Mouse (Mus musculus) lung, postnatal 0 days (tissue): ENCODE results near the gene Dcaf5. TPM values are rescaled to one million over a fixed set of nuclear protein-coding genes. Genes with fewer than 3 reads are reported as not detected.

Source experiments
- ATAC-seq: fragments of 200-750 bp; cut with Nextera tagmentation; 2 replicates; pipeline ENCODE4 v1.8.0; 2017; ENCODE audit warnings: moderate library complexity
- DNase-seq: peaks from one replicate; pipeline ENCODE4 v3.0.0-alpha.2; 2016; ENCODE audit warnings: low spot score
- H3K27ac ChIP-seq: fragments of 300-500 bp; sonication (generic); 2 replicates; pipeline ENCODE4 v1.5.1; 2014; ENCODE audit warnings: antibody characterized with exemption, mild to moderate bottlenecking, low read length, mixed read lengths
- H3K27me3 ChIP-seq: fragments of 300-500 bp; sonication (generic); replicated peaks from 2 replicates; pipeline ENCODE4 v1.6.1; 2014; ENCODE audit warnings: low read length, mixed read lengths; ENCODE audit not compliant: insufficient read depth
- H3K36me3 ChIP-seq: fragments of 300-500 bp; sonication (generic); 2 replicates; pipeline ENCODE4 v1.6.1; 2014; ENCODE audit warnings: low read length, mixed read lengths; ENCODE audit not compliant: insufficient read depth
- H3K4me1 ChIP-seq: fragments of 300-500 bp; sonication (generic); 2 replicates; pipeline ENCODE4 v1.6.1; 2014; ENCODE audit warnings: antibody characterized with exemption, low read depth, low read length, mixed read lengths; ENCODE audit not compliant: insufficient read depth
- H3K4me2 ChIP-seq: fragments of 300-500 bp; sonication (generic); replicated peaks from 2 replicates; pipeline ENCODE4 v1.6.1; 2014; ENCODE audit warnings: low read depth, mild to moderate bottlenecking, low read length, moderate library complexity, mixed read lengths
- H3K4me3 ChIP-seq: fragments of 300-500 bp; sonication (generic); 2 replicates; pipeline ENCODE4 v1.5.1; 2014; ENCODE audit warnings: low read depth, low read length
- H3K9ac ChIP-seq: fragments of 300-500 bp; sonication (generic); replicated peaks from 2 replicates; pipeline ENCODE4 v1.6.1; 2014; ENCODE audit warnings: low read depth, mild to moderate bottlenecking
- H3K9me3 ChIP-seq: fragments of 300-500 bp; sonication (generic); 2 replicates; pipeline ENCODE4 v1.6.1; 2016; ENCODE audit warnings: low read length, mixed read lengths
- CTCF ChIP-seq: IDR thresholded peaks from 2 replicates; pipeline ENCODE4 v1.5.1; 2016; ENCODE audit warnings: antibody characterized with exemption, mild to moderate bottlenecking
- EP300 ChIP-seq: IDR thresholded peaks from 2 replicates; pipeline ENCODE4 v1.6.1; 2016; ENCODE audit warnings: antibody characterized with exemption, mild to moderate bottlenecking, control low read depth
- WGBS: fragments of 180-500 bp; shearing (Covaris S2); extraction: QIAGEN DNeasy Blood & Tissue Kit; methylation state at CpG from one replicate; pipeline ENCODE4 v1.1.7; 2014; 5-methylcytosine and 5-hydroxymethylcytosine counted together
- microRNA-seq: library from miRNA; unstranded; fragments of <30 nt; microRNA quantifications from one replicate; pipeline ENCODE4, GENCODE M21; 2016
- polyA plus RNA-seq: library from polyadenylated mRNA; unstranded; fragments of >200 nt; fragmentation: Nextera tagmentation; extraction: Ambion mirVana; gene quantifications from 2 replicates; pipeline ENCODE4 v1.2.1, GENCODE M21; 2015

Dcaf5 gene
- polyA plus RNA-seq, 1 experiment from 2014 or later = 8.3 TPM

DNA sequence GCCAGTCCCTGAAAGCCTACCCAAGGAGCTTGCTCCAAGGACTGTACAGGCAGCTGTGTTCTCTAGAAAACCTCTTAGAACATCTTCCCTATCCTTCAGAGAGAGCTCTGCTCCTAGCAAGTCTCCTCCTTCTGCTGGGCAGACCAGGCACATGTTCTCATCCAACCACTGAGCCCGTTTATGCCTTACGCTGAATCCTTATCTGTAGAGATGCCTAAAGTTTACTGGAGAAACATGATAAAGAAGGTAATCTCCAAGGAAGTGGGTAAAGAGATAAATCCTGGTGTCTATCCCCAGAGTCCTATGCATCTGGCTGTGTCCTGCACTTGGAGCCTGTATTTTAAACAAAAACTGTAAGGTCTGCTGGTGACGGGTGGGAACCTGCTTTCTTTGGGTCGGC is 145.9 kb downstream of the Dcaf5 start:
- Histone ChIP-seq H3K9ac (no peak overlapping the region), H3K27me3 (no peaks in the 10 kb centered on the region), H3K27ac (no peak overlapping the region), H3K9me3 (no peaks in the 10 kb centered on the region), H3K4me1 (no peaks in the 10 kb centered on the region), H3K4me3 (no peak overlapping the region), H3K36me3 (no peaks in the 10 kb centered on the region), H3K4me2 (no peak overlapping the region)
- WGBS = 66% methylated on average over 4 of the region's 4 CpGs
- TF ChIP-seq CTCF (no peak), EP300 (no peak)
- ATAC-seq (no peak), DNase-seq (no peak)

DNA sequence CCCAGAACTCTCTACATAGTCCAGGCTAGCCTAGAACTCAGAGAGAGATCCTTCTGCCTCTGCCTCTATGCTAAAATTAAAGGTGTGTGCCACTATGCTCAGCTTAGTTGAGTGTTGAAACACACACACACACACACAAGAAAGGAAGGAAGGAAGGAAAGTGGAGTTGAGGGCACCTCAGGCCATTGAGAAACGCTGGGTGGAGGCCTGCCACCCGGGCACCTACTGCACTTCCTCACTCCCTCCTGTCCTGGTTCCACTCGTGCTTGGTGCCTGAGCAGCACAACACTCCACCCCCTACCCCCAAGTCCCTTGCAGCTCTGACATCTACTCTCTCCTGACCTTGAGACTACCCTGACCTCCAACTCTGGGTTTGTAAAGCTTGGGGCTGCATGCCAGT is 146.7 kb downstream of the Dcaf5 start:
- H3K36me3 ChIP-seq = no peaks in the 10 kb centered on the region
- no peak overlapping the region for H3K9ac ChIP-seq
- no peaks in the 10 kb centered on the region for H3K9me3 ChIP-seq
- no peak for ATAC-seq
- H3K27ac ChIP-seq = no peak overlapping the region
- DNase-seq = no peak
- no peaks in the 10 kb centered on the region for H3K4me1 ChIP-seq
- H3K4me3 ChIP-seq = no peak overlapping the region
- no peak overlapping the region for H3K4me2 ChIP-seq
- 53% methylated on average over 3 of the region's 3 CpGs for WGBS
- no peak for TF ChIP-seq CTCF
- TF ChIP-seq EP300 = no peak
- no peaks in the 10 kb centered on the region for H3K27me3 ChIP-seq

DNA sequence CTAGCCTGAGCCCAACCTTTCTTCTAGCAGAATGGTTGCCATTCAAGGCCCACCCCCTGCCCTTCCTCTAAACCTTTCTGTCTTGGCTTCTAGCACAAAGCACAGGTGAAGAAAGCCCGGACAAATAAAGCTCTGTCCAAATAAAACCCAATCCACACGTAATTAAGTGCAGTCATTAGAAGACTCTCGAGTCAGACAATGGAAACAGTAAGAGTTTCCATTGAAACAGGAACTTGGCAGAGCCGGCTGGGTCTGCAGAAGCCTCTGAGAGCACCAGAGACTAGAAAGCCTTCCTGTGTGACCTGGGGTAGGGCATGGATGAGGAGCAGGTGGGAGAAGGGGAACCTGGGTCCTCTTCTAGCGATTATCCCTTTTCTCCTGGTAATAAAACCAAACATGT is 150.5 kb downstream of the Dcaf5 start:
- ATAC-seq = no peak
- H3K4me2 ChIP-seq = no peak overlapping the region

More for the DNA sequence above, 150.5 kb downstream of the Dcaf5 start:
- Histone ChIP-seq H3K36me3 (no peaks in the 10 kb centered on the region), H3K27ac (no peak overlapping the region), H3K4me3 (no peak overlapping the region), H3K27me3 (no peaks in the 10 kb centered on the region), H3K9ac (no peak overlapping the region), H3K4me1 (no peaks in the 10 kb centered on the region), H3K9me3 (no peaks in the 10 kb centered on the region)
- WGBS = 48% methylated on average over 5 of the region's 5 CpGs
- TF ChIP-seq CTCF (no peak), EP300 (no peak)
- no peak for DNase-seq

Small RNA genes lying within 50 kb of the gene (microRNA-seq; reads per million reads assigned to microRNA genes)
- 81.3 reads per million, percentile 48 among the genes with 10 or more reads in this experiment for gene Mir1843a

Other genes starting within 250 kb of the Dcaf5 start
- gene Actn1, start 176.2 kb downstream of the Dcaf5 start, polyA plus RNA-seq = 30.0 and 31.0 TPM in 2 replicates
- 10.6 and 14.1 TPM in 2 replicates for gene Exd2, start 26.5 kb upstream of the Dcaf5 start, polyA plus RNA-seq
- gene Galnt16, start 81.7 kb upstream of the Dcaf5 start, polyA plus RNA-seq = 5.5 and 5.6 TPM in 2 replicates
- 14.9 and 16.6 TPM in 2 replicates for gene Slc39a9, start 207.3 kb upstream of the Dcaf5 start, polyA plus RNA-seq
- 104 and 122 TPM in 2 replicates for gene Erh, start 207.7 kb upstream of the Dcaf5 start, polyA plus RNA-seq